Mouse (Mus musculus) kidney, adult 2 months (tissue): ENCODE measurements at regions not wholly inside any gene's neighbourhood (a gene's known extent, or its start where the extent isn't known, plus 50 kb on each side); places are given as distances from the start of the nearest gene placed in this dataset.

Experiments
- CTCF ChIP-seq: fragments of 200-500 bp; conservative IDR thresholded peaks from 2 replicates; pipeline ENCODE4 v1.5.1; 2011; ENCODE audit warnings: low read depth, mild to moderate bottlenecking, control low read depth, low read length, moderate library complexity, mixed read lengths; ENCODE audit not compliant: insufficient read depth, insufficient read length
- POLR2A ChIP-seq: fragments of 200-500 bp; IDR thresholded peaks from one replicate; pipeline ENCODE4 v1.6.1; 2011; ENCODE audit warnings: low read depth, low read length, control low read depth

- TF ChIP-seq POLR2A (no peak), CTCF (no peak)
Measured at GRCm38 (mm10) chr12:106226776-106227562, 216.9 kb downstream of the Vrk1 start.
